ENCODE assay signal across 33 mouse cellular contexts in genomic region chr13:22990214-22990891, GRCm38 (mm10). TPM values are rescaled to one million over a fixed set of nuclear protein-coding genes. Genes with fewer than 3 reads are reported as not detected.
"Had no signal": no experiment of that assay in that cellular context is flagged by ENCODE, and none has a peak within 500 bp of the region (broad histone marks: within the 10 kb centered on the region; RNA-seq: fewer than 3 reads in every experiment).

No protein-coding gene starts in this region.

- H3K36me3 ChIP-seq: kidney, embryonic 15.5 days; liver, embryonic 13.5 days; midbrain, embryonic 10.5 days; midbrain, embryonic 13.5 days; neural tube, embryonic 13.5 days had no signal

- DNase-seq: kidney, adult 8-10 months; kidney, postnatal 10 days; kidney, postnatal 36 days; layer of hippocampus, postnatal 36 days; liver, embryonic 13.5 days; thymus, adult 2 months; thymus, postnatal 14 days; thymus, postnatal 4 days had no signal

- ATAC-seq: intestine, postnatal 0 days; midbrain, embryonic 13.5 days; midbrain, embryonic 16.5 days had no signal

- H3K27ac ChIP-seq: kidney, embryonic 15.5 days; left cerebral cortex, adult 2 months; liver, embryonic 13.5 days; macrophage; midbrain, embryonic 10.5 days; midbrain, embryonic 13.5 days; neural tube, embryonic 13.5 days had no signal

- H3K4me2 ChIP-seq: kidney, embryonic 15.5 days; liver, embryonic 13.5 days; midbrain, embryonic 13.5 days; neural tube, embryonic 13.5 days had no signal

- H3K9me3 ChIP-seq: kidney, embryonic 15.5 days; liver, embryonic 13.5 days; midbrain, embryonic 13.5 days; neural tube, embryonic 13.5 days had no signal

- H3K9ac ChIP-seq: kidney, embryonic 15.5 days; liver, embryonic 13.5 days; midbrain, embryonic 13.5 days; neural tube, embryonic 13.5 days had no signal

- H3K4me3 ChIP-seq: kidney, embryonic 15.5 days; left cerebral cortex, adult 2 months; liver, embryonic 13.5 days; megakaryocyte, embryonic 14.5 days; midbrain, embryonic 10.5 days; midbrain, embryonic 13.5 days; myocyte; neural tube, embryonic 13.5 days had no signal

- H3K4me1 ChIP-seq: kidney, embryonic 15.5 days; liver, embryonic 13.5 days; megakaryocyte, embryonic 14.5 days; midbrain, embryonic 10.5 days; midbrain, embryonic 13.5 days; neural tube, embryonic 13.5 days had no signal

- H3K27me3 ChIP-seq: kidney, embryonic 15.5 days; liver, embryonic 13.5 days; megakaryocyte, embryonic 14.5 days; midbrain, embryonic 13.5 days; neural tube, embryonic 13.5 days had no signal

RNA-seq across cellular contexts. Expression of gene Vmn1r213, which starts 17.1 kb away (rescaled TPM):
- total RNA-seq: layer of hippocampus, adult 8-10 months; layer of hippocampus, postnatal 10 days; layer of hippocampus, postnatal 36 days; left cerebral cortex, adult 2 months; left cerebral cortex, postnatal 10 days; left cerebral cortex, postnatal 36 days; liver, adult 2 months; monocyte, adult 5-6 weeks; neutrophil, adult 5-6 weeks had no signal
- polyA plus RNA-seq: intestine, embryonic 14.5 days; intestine, postnatal 0 days; kidney, embryonic 15.5 days; limb, embryonic 11.5 days; limb, embryonic 14.5 days; liver, adult 2 months; liver, embryonic 13.5 days; liver, embryonic 16.5 days; macrophage; midbrain, embryonic 10.5 days; midbrain, embryonic 13.5 days; midbrain, embryonic 16.5 days; myocyte; neural tube, embryonic 13.5 days; small intestine, adult 2 months; spleen, adult 2 months; stomach, embryonic 16.5 days; testis, adult 2 months; thymus, adult 2 months had no signal

RNA-seq across cellular contexts. Expression of gene Vmn1r214, which starts 39.9 kb away (rescaled TPM):
- total RNA-seq: layer of hippocampus, adult 8-10 months; layer of hippocampus, postnatal 10 days; layer of hippocampus, postnatal 36 days; left cerebral cortex, adult 2 months; left cerebral cortex, postnatal 10 days; left cerebral cortex, postnatal 36 days; liver, adult 2 months; monocyte, adult 5-6 weeks; neutrophil, adult 5-6 weeks had no signal
- polyA plus RNA-seq: intestine, embryonic 14.5 days; intestine, postnatal 0 days; kidney, embryonic 15.5 days; limb, embryonic 11.5 days; limb, embryonic 14.5 days; liver, adult 2 months; liver, embryonic 13.5 days; liver, embryonic 16.5 days; macrophage; midbrain, embryonic 10.5 days; midbrain, embryonic 13.5 days; midbrain, embryonic 16.5 days; myocyte; neural tube, embryonic 13.5 days; small intestine, adult 2 months; spleen, adult 2 months; stomach, embryonic 16.5 days; testis, adult 2 months; thymus, adult 2 months had no signal
